Mouse (Mus musculus): ENCODE results near the gene Csad. TPM values are rescaled to one million over a fixed set of nuclear protein-coding genes. Genes with fewer than 3 reads are reported as not detected.
"Not testable (repeated sequence)": the region's sequence is repeated elsewhere in the genome, so short reads cannot be mapped to it uniquely, and the experiment has no call there.

Csad gene
- polyA plus RNA-seq, 3 experiments from 2014 or later, result 5.0 to 14.6 (median 14.0) TPM

GRCm38 (mm10) chr15:102163900-102164693 is 40.4 kb downstream of the Csad start:
- no peak for ATAC-seq

- ATAC-seq, result no peak
Measured at GRCm38 (mm10) chr15:102160415-102161060, 44.0 kb downstream of the Csad start.

GRCm38 (mm10) chr15:102156836-102157235 is 47.7 kb downstream of the Csad start:
- no peak for ATAC-seq

- not testable (repeated sequence) for ATAC-seq
Measured at GRCm38 (mm10) chr15:102155006-102155405, 49.5 kb downstream of the Csad start.

GRCm38 (mm10) chr15:102152646-102153045 is 51.9 kb downstream of the Csad start:
- no peak for ATAC-seq

GRCm38 (mm10) chr15:102150301-102151135 is 54.0 kb downstream of the Csad start, which contains the start of gene Soat2:
TSS of gene Soat2 (plus strand) at chr15:102150526.
- peak; percentile 58 for ATAC-seq

- no peak for ATAC-seq
Measured at GRCm38 (mm10) chr15:102149561-102149960, 55.0 kb downstream of the Csad start.

- no peak for ATAC-seq
Measured at GRCm38 (mm10) chr15:102147674-102148402, 56.7 kb downstream of the Csad start.

- ATAC-seq, result peak; percentile 51
Measured at GRCm38 (mm10) chr15:102146882-102147281, 57.6 kb downstream of the Csad start.

GRCm38 (mm10) chr15:102146089-102146488 is 58.4 kb downstream of the Csad start:
- no peak for ATAC-seq

- no peak for ATAC-seq
Measured at GRCm38 (mm10) chr15:102145330-102145729, 59.2 kb downstream of the Csad start.

- ATAC-seq, result no peak
Measured at GRCm38 (mm10) chr15:102144726-102145125, 59.8 kb downstream of the Csad start.

- no peak for ATAC-seq
Measured at GRCm38 (mm10) chr15:102144274-102144711, 60.2 kb downstream of the Csad start, which contains the start of gene Igfbp6. TSS of gene Igfbp6 (plus strand) at chr15:102144362.

GRCm38 (mm10) chr15:102142914-102143912 is 61.3 kb downstream of the Csad start:
- no peak for ATAC-seq

GRCm38 (mm10) chr15:102141120-102141519 is 63.4 kb downstream of the Csad start:
- no peak for ATAC-seq

GRCm38 (mm10) chr15:102136129-102136758 is 68.3 kb downstream of the Csad start, which contains the start of gene Spryd3:
TSS of gene Spryd3 (minus strand) at chr15:102136234.
- ATAC-seq, result peak; percentile 99

- ATAC-seq, result peak; percentile 9
Measured at GRCm38 (mm10) chr15:102135522-102136128, 68.9 kb downstream of the Csad start.

GRCm38 (mm10) chr15:102134709-102135108 is 69.8 kb downstream of the Csad start:
- ATAC-seq, result no peak

GRCm38 (mm10) chr15:102133314-102133713 is 71.2 kb downstream of the Csad start:
- no peak for ATAC-seq

All from inflammation-experienced regulatory T-cells, adult 6 months (primary cell).